Mouse (Mus musculus) embryonic facial prominence, embryonic 10.5 days (tissue): ENCODE data around the gene Rhob. TPM values are rescaled to one million over a fixed set of nuclear protein-coding genes. Genes with fewer than 3 reads are reported as not detected.

Experiments used
- DNase-seq: peaks from one replicate; pipeline ENCODE4 v3.0.0-alpha.2; 2017; ENCODE audit warnings: low spot score
- H3K27ac ChIP-seq: fragments of 300-500 bp; sonication (generic); replicated peaks from 2 replicates; pipeline ENCODE4 v1.5.1; 2016; ENCODE audit warnings: mild to moderate bottlenecking
- H3K27me3 ChIP-seq: fragments of 300-500 bp; sonication (generic); replicated peaks from 2 replicates; pipeline ENCODE4 v1.6.1; 2016; ENCODE audit warnings: low read depth, mild to moderate bottlenecking; ENCODE audit not compliant: poor library complexity, severe bottlenecking
- H3K36me3 ChIP-seq: fragments of 300-500 bp; sonication (generic); replicated peaks from 2 replicates; pipeline ENCODE4 v1.6.1; 2016; ENCODE audit warnings: mild to moderate bottlenecking, moderate library complexity
- H3K4me1 ChIP-seq: fragments of 300-500 bp; sonication (generic); 2 replicates; pipeline ENCODE4 v1.6.1; 2016
- H3K4me3 ChIP-seq: fragments of 300-500 bp; sonication (generic); 2 replicates; pipeline ENCODE4 v1.5.1; 2016; ENCODE audit warnings: mild to moderate bottlenecking, moderate library complexity
- H3K9me3 ChIP-seq: fragments of 300-500 bp; sonication (generic); 2 replicates; pipeline ENCODE4 v1.6.1; 2016; ENCODE audit warnings: mild to moderate bottlenecking
- WGBS: fragments of 180-500 bp; shearing (Covaris S2); methylation state at CpG from one replicate; pipeline ENCODE4 v1.1.7; 2016; 5-methylcytosine and 5-hydroxymethylcytosine counted together
- polyA plus RNA-seq: library from polyadenylated mRNA; unstranded; fragments of >200 nt; fragmentation: Nextera tagmentation; extraction: Ambion mirVana; gene quantifications from 2 replicates; pipeline ENCODE4 v1.2.1, GENCODE M21; 2016

Gene Rhob
- polyA plus RNA-seq, 1 experiment from 2014 or later, result 24.8 TPM

DNA sequence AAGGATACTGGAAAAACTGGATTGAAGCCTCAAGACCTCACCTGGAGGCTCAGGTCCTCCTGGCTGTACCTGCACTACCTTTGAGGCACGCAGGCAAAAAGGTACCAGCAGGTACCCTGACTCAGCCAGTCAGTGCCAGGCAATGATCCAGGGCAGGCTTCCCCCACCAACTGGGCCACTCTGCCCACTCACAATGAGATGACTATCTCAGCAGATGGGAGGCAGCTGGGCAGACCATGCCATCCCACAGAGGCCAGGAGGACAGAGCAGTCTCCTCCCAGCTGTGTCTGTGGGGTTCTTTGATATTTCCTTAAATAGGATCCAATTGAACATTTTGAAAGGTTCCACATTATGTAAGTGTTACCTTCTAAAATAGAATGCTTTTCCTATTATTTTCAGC lies 49.8 kb downstream of the Rhob start:
- Histone ChIP-seq H3K9me3 (no peaks in the 10 kb centered on the region), H3K4me3 (no peak overlapping the region), H3K4me1 (peaks cover 44% of the 10 kb centered on the region), H3K27me3 (peaks cover 24% of the 10 kb centered on the region; the same call in 1 of the 2 replicates), H3K36me3 (no peaks in the 10 kb centered on the region), H3K27ac (no peak overlapping the region)
- 93% methylated on average over 1 of the region's 1 CpGs for WGBS
- no peak for DNase-seq

Other genes starting within 250 kb of the Rhob start
- 0.10 and 0.17 TPM in 2 replicates for gene Gdf7, start 198.1 kb downstream of the Rhob start, polyA plus RNA-seq
- gene Hs1bp3, start 186.6 kb downstream of the Rhob start, polyA plus RNA-seq, result 17.9 and 18.8 TPM in 2 replicates
- gene Slc7a15, start 99.1 kb upstream of the Rhob start, polyA plus RNA-seq, result not detected in 2 replicates
- gene Pum2, start 174.1 kb upstream of the Rhob start, polyA plus RNA-seq, result 63.9 and 68.4 TPM in 2 replicates